Mouse (Mus musculus): ENCODE measurements around the gene Efna4. TPM values are rescaled to one million over a fixed set of nuclear protein-coding genes. Genes with fewer than 3 reads are reported as not detected.
A peak's percentile ranks its signal among the peaks of the same experiment; 100 is the strongest.

The Efna4 gene
- polyA plus RNA-seq, 1 experiment from 2014 or later, result 17.1 TPM

DNA sequence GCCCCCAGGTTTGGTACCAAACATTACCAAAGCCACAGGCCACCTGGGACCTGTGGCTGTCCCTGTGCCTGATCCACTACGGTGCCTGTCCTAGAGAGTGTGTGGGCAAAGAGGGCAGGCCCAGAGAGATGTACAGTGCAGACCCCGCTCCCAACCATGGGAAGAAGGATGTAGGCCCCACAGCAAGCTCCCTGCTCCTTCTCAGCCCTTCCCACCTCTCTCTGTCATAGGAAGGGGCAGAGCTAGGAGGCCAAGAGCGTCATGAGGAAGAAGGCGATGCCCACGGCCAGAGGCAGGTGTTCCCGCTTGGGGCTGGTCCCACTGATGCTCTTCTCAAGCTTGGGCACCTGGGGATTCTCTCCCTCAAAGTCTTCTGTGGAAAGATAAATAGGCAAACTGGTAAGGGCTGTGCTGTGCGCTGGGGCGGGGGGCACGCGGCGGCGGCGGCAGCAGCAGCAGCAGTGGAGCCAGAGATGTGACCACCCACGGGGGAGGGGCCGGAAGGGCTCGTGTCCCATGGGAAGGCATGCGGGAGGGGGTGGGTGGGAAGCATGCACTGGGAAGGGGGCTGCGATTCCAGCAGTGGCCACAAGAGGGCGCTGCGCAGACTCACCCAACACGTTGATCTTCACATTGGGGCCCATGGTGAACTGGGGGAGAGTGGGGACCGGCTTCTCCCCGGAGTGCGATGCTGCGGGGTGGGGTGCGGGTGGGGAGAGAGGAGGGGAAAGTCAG, 22.5 kb downstream of the Efna4 start:
- Histone ChIP-seq H3K27me3 (ENCODE audit: control insufficient read depth, insufficient read depth, low read length) (peaks cover 37% of the 10 kb centered on the region), H3K9ac (ENCODE audit: low read length) (peak overlapping the region; percentile 60), H3K9me3 (ENCODE audit: control insufficient read depth, low read length) (no peaks in the 10 kb centered on the region), H3K36me3 (ENCODE audit: control insufficient read depth, insufficient read depth, low read length) (no peaks in the 10 kb centered on the region), H3K27ac (ENCODE audit: low read depth, low read length) (no peak overlapping the region; the same call in 1 of the 2 replicates), H3K4me3 (ENCODE audit: low read depth, low read length) (peak overlapping the region; percentile 32), H3K4me2 (ENCODE audit: low read depth, low read length, severe bottlenecking) (peak overlapping the region; percentile 70), H3K4me1 (replicated peaks; ENCODE audit: control insufficient read depth, insufficient read depth, low read length) (peaks cover 22% of the 10 kb centered on the region)
- DNase-seq (ENCODE audit: low spot score), result peak; percentile 96
- 5% methylated on average over 24 of the region's 26 CpGs for WGBS
- peak; percentile 29 for ATAC-seq (replicated peaks; ENCODE audit: low FRiP score)

DNA sequence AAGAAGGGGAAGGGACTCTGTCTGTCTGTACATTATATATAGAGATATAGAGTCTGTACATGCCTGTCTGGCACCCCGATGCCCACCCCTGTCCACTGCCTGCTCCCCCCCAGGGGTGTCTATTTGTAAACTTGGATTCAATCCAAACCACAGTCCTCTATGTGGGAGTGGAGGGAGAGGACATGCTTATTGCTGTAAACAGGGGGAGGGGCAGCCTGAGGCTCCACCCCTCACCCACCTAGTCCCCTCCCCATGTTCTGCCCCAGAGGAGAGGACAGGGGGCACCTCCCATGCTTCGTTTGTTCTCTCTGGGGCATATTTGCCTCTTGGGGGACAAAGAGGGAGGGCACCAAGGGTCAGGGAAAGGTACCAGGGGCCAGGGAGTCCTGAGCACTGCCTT, 23.0 kb downstream of the Efna4 start:
- Histone ChIP-seq H3K36me3 (ENCODE audit: control insufficient read depth, insufficient read depth, low read length) (no peaks in the 10 kb centered on the region), H3K27me3 (ENCODE audit: control insufficient read depth, insufficient read depth, low read length) (peaks cover 31% of the 10 kb centered on the region), H3K27ac (ENCODE audit: low read depth, low read length) (no peak overlapping the region), H3K4me2 (ENCODE audit: low read depth, low read length, severe bottlenecking) (peak overlapping the region; percentile 70), H3K9me3 (ENCODE audit: control insufficient read depth, low read length) (no peaks in the 10 kb centered on the region), H3K4me3 (ENCODE audit: low read depth, low read length) (no peak overlapping the region; the same call in 1 of the 2 replicates), H3K9ac (ENCODE audit: low read length) (peak overlapping the region; percentile 60), H3K4me1 (replicated peaks; ENCODE audit: control insufficient read depth, insufficient read depth, low read length) (peaks cover 21% of the 10 kb centered on the region)
- ATAC-seq (replicated peaks; ENCODE audit: low FRiP score), result 0 out of 2 replicates have a peak, but pooled peaks have one; percentile 7
- no peak for DNase-seq (ENCODE audit: low spot score)
- WGBS, result 49% methylated on average over 2 of the region's 2 CpGs

DNA sequence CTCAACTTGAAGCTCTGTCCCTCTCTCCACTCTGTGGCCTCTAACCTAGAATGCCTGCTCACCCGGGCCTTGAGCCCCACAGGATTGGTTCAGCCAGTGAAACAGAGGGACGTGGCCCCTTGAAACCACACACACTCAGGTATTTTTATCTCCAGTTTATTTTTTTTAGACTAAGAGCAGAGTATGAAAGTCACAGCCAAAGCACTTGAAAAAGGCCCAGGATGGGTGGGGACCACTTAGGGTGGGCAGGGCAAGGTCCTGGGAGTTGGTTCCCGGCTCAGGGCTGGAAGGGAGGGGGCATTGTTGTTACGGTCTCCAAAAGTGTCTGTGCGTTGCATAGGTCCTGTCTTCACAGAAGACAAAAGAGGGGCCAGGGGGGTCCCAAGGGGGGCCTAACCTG, 23.5 kb downstream of the Efna4 start:
- Histone ChIP-seq H3K36me3 (ENCODE audit: control insufficient read depth, insufficient read depth, low read length) (no peaks in the 10 kb centered on the region), H3K27ac (ENCODE audit: low read depth, low read length) (no peak overlapping the region), H3K4me1 (replicated peaks; ENCODE audit: control insufficient read depth, insufficient read depth, low read length) (peaks cover 17% of the 10 kb centered on the region), H3K27me3 (ENCODE audit: control insufficient read depth, insufficient read depth, low read length) (peaks cover 27% of the 10 kb centered on the region), H3K4me2 (ENCODE audit: low read depth, low read length, severe bottlenecking) (no peak overlapping the region), H3K9me3 (ENCODE audit: control insufficient read depth, low read length) (no peaks in the 10 kb centered on the region), H3K4me3 (ENCODE audit: low read depth, low read length) (no peak overlapping the region), H3K9ac (ENCODE audit: low read length) (no peak overlapping the region)
- ATAC-seq (replicated peaks; ENCODE audit: low FRiP score), result no peak
- DNase-seq (ENCODE audit: low spot score), result no peak
- 68% methylated on average over 5 of the region's 5 CpGs for WGBS

DNA sequence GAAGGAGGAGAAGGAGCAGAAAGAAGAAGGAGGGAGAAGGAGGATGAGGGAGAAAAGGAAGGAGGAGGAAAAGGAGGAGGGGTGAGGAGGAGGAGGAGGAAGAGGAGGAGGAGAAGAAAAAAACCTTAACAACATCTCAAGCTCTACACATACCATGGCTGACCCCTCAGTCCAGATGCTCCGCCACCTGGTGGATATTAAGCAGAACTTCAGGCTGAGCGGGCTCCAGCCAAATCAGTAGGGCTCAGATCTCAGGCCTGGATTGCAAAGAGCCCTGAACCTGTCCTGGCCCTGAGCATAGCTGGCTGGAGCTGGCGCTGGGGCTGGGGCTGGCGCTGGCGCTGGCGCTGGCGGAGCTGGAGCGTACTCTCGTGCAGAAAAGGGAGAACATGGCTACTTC, 29.7 kb downstream of the Efna4 start:
- WGBS, result 2% methylated on average over 9 of the region's 9 CpGs
- Histone ChIP-seq H3K4me2 (ENCODE audit: low read depth, low read length, severe bottlenecking) (no peak overlapping the region), H3K27ac (ENCODE audit: low read depth, low read length) (no peak overlapping the region), H3K9me3 (ENCODE audit: control insufficient read depth, low read length) (no peaks in the 10 kb centered on the region), H3K4me3 (ENCODE audit: low read depth, low read length) (no peak overlapping the region), H3K9ac (ENCODE audit: low read length) (no peak overlapping the region), H3K36me3 (ENCODE audit: control insufficient read depth, insufficient read depth, low read length) (no peaks in the 10 kb centered on the region), H3K27me3 (ENCODE audit: control insufficient read depth, insufficient read depth, low read length) (no peaks in the 10 kb centered on the region), H3K4me1 (replicated peaks; ENCODE audit: control insufficient read depth, insufficient read depth, low read length) (no peaks in the 10 kb centered on the region)
- ATAC-seq (replicated peaks; ENCODE audit: low FRiP score), result peak; percentile 78
- DNase-seq (ENCODE audit: low spot score), result peak; percentile 87

DNA sequence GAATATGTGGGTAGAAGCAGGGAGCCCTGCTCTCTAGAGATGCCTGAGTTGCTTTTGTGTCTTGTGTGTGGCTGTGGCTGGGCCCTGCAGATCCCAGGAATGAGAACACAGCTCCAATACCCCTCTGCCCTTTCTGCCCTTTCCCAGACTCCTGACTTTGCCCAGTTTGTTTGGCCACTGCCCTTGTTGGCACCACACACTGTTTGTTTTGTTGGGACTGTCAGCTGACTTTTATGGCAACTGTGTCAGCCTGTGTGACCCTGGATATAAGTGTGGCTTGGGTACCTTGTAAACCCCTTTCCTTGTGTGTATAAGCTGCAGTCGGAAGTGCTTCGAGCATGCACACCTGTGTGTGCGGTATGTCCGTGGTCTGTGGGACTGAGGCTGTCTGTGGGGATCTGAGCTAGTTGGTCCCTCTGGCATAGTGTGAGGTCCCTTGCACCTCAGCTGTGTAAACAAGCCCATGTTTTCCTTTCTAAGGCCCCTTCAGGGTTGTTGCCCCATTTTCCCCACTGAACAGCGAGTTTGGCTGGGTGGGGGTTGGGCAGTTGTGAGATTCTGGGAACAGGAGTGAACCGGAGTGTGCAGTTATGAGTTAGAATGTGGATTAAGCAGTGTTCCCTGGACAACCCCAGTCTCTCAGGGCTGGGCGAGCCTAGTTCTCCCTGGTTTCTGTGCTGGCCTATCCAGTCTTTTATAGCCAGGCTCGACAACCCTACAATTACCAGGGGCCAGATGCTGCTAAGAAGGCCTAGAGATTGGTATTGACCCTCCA, 32.1 kb downstream of the Efna4 start:
- Histone ChIP-seq H3K4me1 (replicated peaks; ENCODE audit: control insufficient read depth, insufficient read depth, low read length) (no peaks in the 10 kb centered on the region), H3K27ac (ENCODE audit: low read depth, low read length) (no peak overlapping the region), H3K9ac (ENCODE audit: low read length) (no peak overlapping the region), H3K36me3 (ENCODE audit: control insufficient read depth, insufficient read depth, low read length) (no peaks in the 10 kb centered on the region), H3K4me2 (ENCODE audit: low read depth, low read length, severe bottlenecking) (no peak overlapping the region), H3K4me3 (ENCODE audit: low read depth, low read length) (no peak overlapping the region), H3K9me3 (ENCODE audit: control insufficient read depth, low read length) (no peaks in the 10 kb centered on the region), H3K27me3 (ENCODE audit: control insufficient read depth, insufficient read depth, low read length) (no peaks in the 10 kb centered on the region)
- no peak for DNase-seq (ENCODE audit: low spot score)
- 72% methylated on average over 8 of the region's 8 CpGs for WGBS
- no peak for ATAC-seq (replicated peaks; ENCODE audit: low FRiP score)

DNA sequence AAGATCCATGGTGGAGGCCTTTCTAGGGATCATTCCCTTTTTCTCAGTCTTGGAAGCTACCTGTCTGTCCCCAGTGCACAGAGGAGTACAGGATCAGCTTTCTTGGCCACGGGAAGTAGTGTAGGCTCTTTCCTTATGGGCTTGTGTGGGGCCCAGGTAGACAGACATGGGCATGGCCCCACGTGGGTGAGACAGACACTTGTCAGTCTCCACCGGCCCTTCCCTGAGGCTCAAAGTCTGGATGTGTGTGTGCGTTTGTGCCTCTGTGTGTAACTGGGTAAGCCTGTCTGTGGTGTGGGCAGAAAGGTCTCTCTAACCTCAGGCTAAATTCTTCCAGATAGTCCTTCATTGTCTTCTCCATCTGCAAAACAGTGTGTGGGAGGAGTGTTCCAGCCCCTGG, 32.7 kb downstream of the Efna4 start:
- Histone ChIP-seq H3K9me3 (ENCODE audit: control insufficient read depth, low read length) (no peaks in the 10 kb centered on the region), H3K4me2 (ENCODE audit: low read depth, low read length, severe bottlenecking) (no peak overlapping the region), H3K27me3 (ENCODE audit: control insufficient read depth, insufficient read depth, low read length) (peaks cover 2% of the 10 kb centered on the region; the same call in 1 of the 2 replicates), H3K4me1 (replicated peaks; ENCODE audit: control insufficient read depth, insufficient read depth, low read length) (no peaks in the 10 kb centered on the region), H3K9ac (ENCODE audit: low read length) (no peak overlapping the region), H3K36me3 (ENCODE audit: control insufficient read depth, insufficient read depth, low read length) (no peaks in the 10 kb centered on the region), H3K27ac (ENCODE audit: low read depth, low read length) (no peak overlapping the region), H3K4me3 (ENCODE audit: low read depth, low read length) (no peak overlapping the region)
- WGBS, result 74% methylated on average over 4 of the region's 4 CpGs
- no peak for DNase-seq (ENCODE audit: low spot score)
- no peak for ATAC-seq (replicated peaks; ENCODE audit: low FRiP score)

DNA sequence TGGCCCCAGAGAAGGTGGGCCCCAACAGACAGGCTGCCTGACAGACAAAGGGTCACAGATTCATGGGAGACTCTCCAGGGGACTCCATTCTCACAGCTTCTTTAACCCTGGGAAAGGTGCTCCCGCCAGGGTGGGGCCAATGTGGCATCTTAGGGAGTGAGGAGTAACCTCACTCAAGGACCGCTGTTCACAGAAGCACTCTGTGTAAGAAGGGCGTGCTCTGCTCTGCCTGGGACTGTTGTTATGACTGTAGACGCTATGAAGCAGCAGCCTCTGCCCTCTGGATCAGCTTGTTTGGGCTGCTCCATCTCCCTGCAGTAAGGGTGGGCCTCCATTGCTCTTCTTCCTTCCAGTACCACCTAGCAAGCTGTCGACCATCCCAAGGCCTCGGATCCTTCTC, 33.4 kb downstream of the Efna4 start:
- no peak overlapping the region for H3K9ac ChIP-seq (ENCODE audit: low read length)
- WGBS, result 63% methylated on average over 6 of the region's 6 CpGs
- no peak overlapping the region for H3K27ac ChIP-seq (ENCODE audit: low read depth, low read length)
- no peaks in the 10 kb centered on the region for H3K9me3 ChIP-seq (ENCODE audit: control insufficient read depth, low read length)
- no peak overlapping the region for H3K4me3 ChIP-seq (ENCODE audit: low read depth, low read length)
- no peaks in the 10 kb centered on the region for H3K4me1 ChIP-seq (replicated peaks; ENCODE audit: control insufficient read depth, insufficient read depth, low read length)
- DNase-seq (ENCODE audit: low spot score), result no peak
- H3K4me2 ChIP-seq (ENCODE audit: low read depth, low read length, severe bottlenecking), result no peak overlapping the region
- ATAC-seq (replicated peaks; ENCODE audit: low FRiP score), result no peak
- peaks cover 2% of the 10 kb centered on the region; the same call in 1 of the 2 replicates for H3K27me3 ChIP-seq (ENCODE audit: control insufficient read depth, insufficient read depth, low read length)
- no peaks in the 10 kb centered on the region for H3K36me3 ChIP-seq (ENCODE audit: control insufficient read depth, insufficient read depth, low read length)

DNA sequence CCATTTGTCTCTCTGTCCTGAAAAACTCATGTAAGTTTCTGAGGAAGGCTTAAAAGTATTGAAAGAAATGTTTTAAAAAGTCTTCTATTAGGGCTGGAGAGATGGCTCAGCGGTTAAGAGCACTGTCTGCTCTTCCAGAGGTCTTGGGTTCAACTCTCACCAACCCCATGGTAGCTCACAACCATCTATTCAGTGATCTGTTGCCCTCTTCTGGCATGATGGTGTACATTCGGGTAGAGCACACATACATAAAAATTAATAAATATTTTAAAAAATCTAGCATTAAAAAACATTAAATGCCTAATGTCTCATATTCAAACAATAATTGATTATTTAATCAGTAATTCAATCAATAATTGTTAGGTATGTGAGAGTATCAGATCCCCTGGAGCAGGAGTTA, 37.3 kb downstream of the Efna4 start:
- Histone ChIP-seq H3K36me3 (ENCODE audit: control insufficient read depth, insufficient read depth, low read length) (no peaks in the 10 kb centered on the region), H3K4me3 (ENCODE audit: low read depth, low read length) (no peak overlapping the region), H3K4me1 (replicated peaks; ENCODE audit: control insufficient read depth, insufficient read depth, low read length) (no peaks in the 10 kb centered on the region), H3K27me3 (ENCODE audit: control insufficient read depth, insufficient read depth, low read length) (peaks cover 2% of the 10 kb centered on the region; the same call in 1 of the 2 replicates), H3K4me2 (ENCODE audit: low read depth, low read length, severe bottlenecking) (no peak overlapping the region), H3K9me3 (ENCODE audit: control insufficient read depth, low read length) (no peaks in the 10 kb centered on the region), H3K27ac (ENCODE audit: low read depth, low read length) (no peak overlapping the region), H3K9ac (ENCODE audit: low read length) (no peak overlapping the region)
- 59% methylated on average over 2 of the region's 2 CpGs for WGBS
- DNase-seq (ENCODE audit: low spot score) (no peak), ATAC-seq (replicated peaks; ENCODE audit: low FRiP score) (no peak)

Measured in forebrain, embryonic 11.5 days (tissue).